Mouse (Mus musculus): ENCODE measurements at regions not wholly inside any gene's neighbourhood (a gene's known extent, or its start where the extent isn't known, plus 50 kb on each side); places are given as distances from the start of the nearest gene placed in this dataset.

- no peak for DNase-seq (ENCODE audit: low read depth, low spot score)
Measured at GRCm38 (mm10) chr1:33044388-33044787, 497.3 kb upstream of the Gm5415 start.

- DNase-seq (ENCODE audit: low read depth, low spot score), result peak; percentile 22
Measured at GRCm38 (mm10) chr1:33042424-33042823, 495.3 kb upstream of the Gm5415 start.

- no peak for DNase-seq (ENCODE audit: low read depth, low spot score)
Measured at GRCm38 (mm10) chr1:33040740-33041139, 493.6 kb upstream of the Gm5415 start.

GRCm38 (mm10) chr1:33031991-33032390 is 484.9 kb upstream of the Gm5415 start:
- DNase-seq (ENCODE audit: low read depth, low spot score), result no peak

GRCm38 (mm10) chr1:33026683-33027415 is 479.8 kb upstream of the Gm5415 start:
- no peak for DNase-seq (ENCODE audit: low read depth, low spot score)

GRCm38 (mm10) chr1:33025379-33025778 is 478.3 kb upstream of the Gm5415 start:
- no peak for DNase-seq (ENCODE audit: low read depth, low spot score)

GRCm38 (mm10) chr1:33022852-33023251 is 475.8 kb upstream of the Gm5415 start:
- DNase-seq (ENCODE audit: low read depth, low spot score), result no peak

DNA sequence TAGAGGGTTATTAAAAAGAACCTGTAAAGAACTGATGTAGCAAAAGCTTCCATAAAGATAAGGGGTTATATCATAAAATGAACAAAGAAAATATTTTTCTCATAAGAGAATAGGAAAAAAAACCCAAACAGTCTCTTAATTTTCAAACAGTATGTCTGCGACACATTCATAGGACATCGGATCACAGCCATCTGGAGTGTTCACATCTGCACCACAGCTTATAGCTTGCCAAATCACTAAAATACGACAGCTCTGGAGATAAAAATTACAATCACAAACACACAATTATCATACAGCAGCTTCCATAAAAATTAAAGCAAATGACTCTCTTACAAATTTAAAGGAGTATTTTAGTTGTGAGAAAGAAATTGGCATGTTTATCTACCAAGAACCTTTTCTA is 456.9 kb upstream of the Gm5415 start:
- no peak for DNase-seq (ENCODE audit: low read depth, low spot score)

DNA sequence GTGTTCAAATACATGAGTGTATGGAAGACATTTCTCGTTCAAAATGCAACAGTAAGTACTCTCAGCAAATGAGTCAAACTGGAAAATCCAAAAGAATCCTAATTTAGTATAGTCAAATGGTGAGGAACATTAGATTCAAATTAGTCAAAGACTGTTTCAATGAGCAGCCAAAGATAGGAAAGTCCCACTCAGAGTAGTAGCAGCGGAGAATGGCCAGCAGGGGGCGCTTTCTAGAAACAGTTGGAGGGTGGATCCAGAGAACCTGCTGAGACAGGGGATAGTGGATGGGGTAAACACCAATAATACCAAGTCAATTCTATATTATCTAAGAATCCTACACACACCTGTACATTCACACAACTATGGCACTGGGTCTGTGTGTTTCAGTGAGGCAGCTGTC is 417.9 kb upstream of the Gm5415 start:
- no peak for DNase-seq (ENCODE audit: low read depth, low spot score)

GRCm38 (mm10) chr1:32959316-32959715 is 412.2 kb upstream of the Gm5415 start:
- DNase-seq (ENCODE audit: low read depth, low spot score), result no peak

DNA sequence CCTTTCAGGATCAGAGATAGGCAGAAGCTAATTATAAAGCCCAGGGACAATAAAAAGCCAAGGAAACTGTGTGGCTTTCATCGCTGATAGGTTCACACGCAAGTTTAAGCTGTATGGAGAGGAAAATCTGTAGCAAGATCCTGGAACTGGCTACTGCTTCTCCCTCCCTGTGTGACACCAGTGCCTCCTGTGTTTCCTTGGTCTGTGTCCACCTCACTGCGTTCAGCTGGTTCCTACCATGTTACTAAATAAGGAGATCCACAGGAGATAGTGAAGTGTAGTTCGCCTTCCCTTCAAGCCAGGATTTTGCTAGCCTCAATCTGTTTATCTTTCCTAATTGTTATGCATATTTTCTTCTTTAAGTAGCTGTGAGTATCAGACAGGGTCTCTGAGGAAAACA is 399.2 kb upstream of the Gm5415 start:
- no peak for DNase-seq (ENCODE audit: low read depth, low spot score)

- peak; percentile 21 for DNase-seq (ENCODE audit: low read depth, low spot score)
Measured at GRCm38 (mm10) chr1:32930381-32930780, 383.3 kb upstream of the Gm5415 start.

- DNase-seq (ENCODE audit: low read depth, low spot score), result no peak
Measured at GRCm38 (mm10) chr1:32902437-32902836, 355.3 kb upstream of the Gm5415 start.

DNA sequence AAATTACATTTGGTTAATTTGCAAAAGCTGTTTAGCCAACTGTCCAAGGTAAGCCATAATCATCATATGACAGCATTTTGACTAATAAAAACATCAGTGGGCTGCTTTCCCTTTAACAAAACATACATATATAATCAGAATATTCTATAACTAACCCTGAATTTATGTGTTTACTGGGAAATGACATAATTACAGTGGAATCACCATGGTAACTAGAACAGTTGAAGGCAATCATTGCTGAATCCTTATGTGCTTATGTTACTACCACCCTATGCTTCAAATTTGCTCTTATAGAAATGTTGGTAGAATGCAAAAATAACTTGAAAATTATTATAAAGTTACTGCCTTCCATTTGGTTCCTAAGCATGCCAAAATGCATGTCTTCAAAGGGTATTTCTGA is 340.6 kb upstream of the Gm5415 start:
- no peak for DNase-seq (ENCODE audit: low read depth, low spot score)

DNA sequence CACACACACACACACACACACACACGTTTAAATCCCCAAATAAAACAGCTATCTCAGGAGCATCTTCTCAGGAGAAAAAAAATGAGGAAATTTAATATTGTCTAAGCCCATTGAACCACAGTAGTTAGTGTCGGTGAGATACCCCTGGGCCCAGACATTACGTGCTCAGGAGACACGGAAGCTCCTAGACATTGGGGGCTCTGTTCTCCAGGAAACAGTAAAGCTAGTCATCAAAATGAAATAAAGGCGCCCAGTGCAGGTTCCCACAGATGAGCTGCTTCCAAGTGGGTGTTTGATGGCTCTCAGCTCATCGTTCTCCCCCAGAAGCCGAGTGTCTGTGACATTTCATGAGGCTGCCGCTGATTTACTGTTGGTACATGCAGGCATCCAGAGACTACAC is 325.8 kb upstream of the Gm5415 start:
- no peak for DNase-seq (ENCODE audit: low read depth, low spot score)

GRCm38 (mm10) chr1:32866111-32866510 is 319.0 kb upstream of the Gm5415 start:
- no peak for DNase-seq (ENCODE audit: low read depth, low spot score)

DNA sequence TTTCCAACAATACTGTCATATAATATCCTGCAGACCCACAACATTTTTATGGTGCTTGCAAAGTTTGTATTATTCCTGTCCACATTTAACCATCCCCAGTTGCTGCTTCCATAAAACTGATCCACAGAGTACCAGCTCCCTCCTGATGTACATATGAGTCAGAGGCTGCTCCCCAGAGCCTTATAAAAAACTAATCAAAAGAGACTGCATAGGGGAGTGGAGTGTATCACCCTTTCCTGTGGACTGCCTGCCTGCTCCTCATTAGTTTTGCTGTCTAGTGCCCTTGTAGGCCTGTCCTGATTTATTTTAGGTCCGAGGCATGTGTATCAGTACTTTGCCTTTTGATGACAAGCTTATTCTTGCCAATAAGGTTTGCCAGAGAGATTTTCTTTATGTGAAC is 310.9 kb upstream of the Gm5415 start:
- DNase-seq (ENCODE audit: low read depth, low spot score), result no peak

Measured in mesoderm, embryonic 11.5 days (tissue).